ENCODE assay signal across 9 mouse cellular contexts in genomic region chr11:11557173-11557967, GRCm38 (mm10).
DNase-seq lines count a peak whose midpoint lies in the region; ATAC-seq and TF ChIP-seq lines count a peak whose summit lies in the region.
"Had no signal": no experiment of that assay in that cellular context is flagged by ENCODE, and none has a peak within 500 bp of the region (broad histone marks: within the 10 kb centered on the region; RNA-seq: fewer than 3 reads in every experiment).

No protein-coding gene starts in this region.

- WGBS in kidney, adult 2 months = 40% methylated on average over 11 of the region's 11 CpGs
- 42% methylated on average over 11 of the region's 11 CpGs for WGBS in kidney, embryonic 15.5 days
- WGBS in heart, embryonic 10.5 days = 39% methylated on average over 11 of the region's 11 CpGs
- WGBS in midbrain, postnatal 0 days = 48% methylated on average over 11 of the region's 11 CpGs

- intact Hi-C loops in left cerebral cortex, postnatal 36 days (cut with DNase I) = loop anchor here (10.0 kb wide), 1 partner anchor 417 kb away; no protein-coding TSS in a partner anchor

- TF ChIP-seq POLR2A in kidney, adult 2 months (IDR thresholded peaks at IDR 0.05; ENCODE audit: low read depth, low read length) = no peak

- H3K9ac ChIP-seq in kidney, embryonic 15.5 days = no peak overlapping the region
- H3K9ac ChIP-seq in midbrain, postnatal 0 days (replicated peaks; ENCODE audit: low read length, poor library complexity, severe bottlenecking) = no peak overlapping the region
- H3K9ac ChIP-seq: neural tube, embryonic 13.5 days had no signal

- H3K4me3 ChIP-seq in kidney, adult 2 months (ENCODE audit: insufficient read depth, low read depth, low read length) = no peak overlapping the region
- H3K4me3 ChIP-seq in kidney, embryonic 15.5 days (replicated peaks) = no peak overlapping the region
- H3K4me3 ChIP-seq in heart, embryonic 10.5 days = no peak overlapping the region
- H3K4me3 ChIP-seq in midbrain, postnatal 0 days (ENCODE audit: low read depth, low read length) = no peak overlapping the region
- H3K4me3 ChIP-seq: neural tube, embryonic 13.5 days had no signal

- no peaks in the 10 kb centered on the region for H3K36me3 ChIP-seq in kidney, adult 2 months (ENCODE audit: control insufficient read depth, insufficient read depth, low read length)
- H3K36me3 ChIP-seq in kidney, embryonic 15.5 days = no peaks in the 10 kb centered on the region
- H3K36me3 ChIP-seq in heart, embryonic 10.5 days = no peaks in the 10 kb centered on the region
- no peaks in the 10 kb centered on the region for H3K36me3 ChIP-seq in midbrain, postnatal 0 days (ENCODE audit: insufficient read depth, low read length)
- H3K36me3 ChIP-seq: neural tube, embryonic 13.5 days had no signal

- DNase-seq in kidney, adult 2 months = peak; percentile 63
- DNase-seq in Muller cell, postnatal 12 days (ENCODE audit: inconsistent ontology term) = peak; percentile 14
- DNase-seq in cerebellum, postnatal 36 days = peak; percentile 12 to 17
- DNase-seq in heart, embryonic 10.5 days (ENCODE audit: low spot score) = peak; percentile 81
- peak; percentile 15 to 20 for DNase-seq in left cerebral cortex, postnatal 36 days (ENCODE audit: low spot score in 2 of 2)
- peak; percentile 6 for DNase-seq in midbrain, postnatal 0 days (ENCODE audit: low spot score)
- peak; percentile 85 to 91 for DNase-seq in thymus, postnatal 10 days (ENCODE audit: low spot score in 2 of 2)

- no peak overlapping the region for H3K4me2 ChIP-seq in kidney, embryonic 15.5 days
- no peak overlapping the region for H3K4me2 ChIP-seq in midbrain, postnatal 0 days (ENCODE audit: low read depth, low read length, poor library complexity, severe bottlenecking)
- H3K4me2 ChIP-seq: neural tube, embryonic 13.5 days had no signal

- no peaks in the 10 kb centered on the region for H3K4me1 ChIP-seq in kidney, adult 2 months (ENCODE audit: control insufficient read depth, insufficient read depth, low read length)
- no peaks in the 10 kb centered on the region for H3K4me1 ChIP-seq in kidney, embryonic 15.5 days
- H3K4me1 ChIP-seq in heart, embryonic 10.5 days = no peaks in the 10 kb centered on the region
- H3K4me1 ChIP-seq in midbrain, postnatal 0 days (ENCODE audit: insufficient read depth, low read length) = no peaks in the 10 kb centered on the region
- H3K4me1 ChIP-seq: neural tube, embryonic 13.5 days had no signal

- no peak overlapping the region for H3K27ac ChIP-seq in kidney, adult 2 months (ENCODE audit: insufficient read depth, low read depth, low read length)
- H3K27ac ChIP-seq in kidney, embryonic 15.5 days = no peak overlapping the region
- H3K27ac ChIP-seq in heart, embryonic 10.5 days = no peak overlapping the region
- no peak overlapping the region for H3K27ac ChIP-seq in midbrain, postnatal 0 days (ENCODE audit: low read depth, low read length)
- H3K27ac ChIP-seq: neural tube, embryonic 13.5 days had no signal

- no peaks in the 10 kb centered on the region for H3K27me3 ChIP-seq in kidney, adult 2 months (replicated peaks; ENCODE audit: control insufficient read depth, insufficient read depth, low read length)
- H3K27me3 ChIP-seq in kidney, embryonic 15.5 days = no peaks in the 10 kb centered on the region
- H3K27me3 ChIP-seq in heart, embryonic 10.5 days (ENCODE audit: insufficient read depth, poor library complexity, severe bottlenecking) = no peaks in the 10 kb centered on the region
- no peaks in the 10 kb centered on the region for H3K27me3 ChIP-seq in midbrain, postnatal 0 days (ENCODE audit: insufficient read depth, low read length)
- H3K27me3 ChIP-seq: neural tube, embryonic 13.5 days had no signal

- ATAC-seq in kidney, embryonic 15.5 days (replicated peaks; ENCODE audit: low FRiP score) = no peak
- ATAC-seq in midbrain, postnatal 0 days (ENCODE audit: low FRiP score) = no peak

- no peaks in the 10 kb centered on the region for H3K9me3 ChIP-seq in kidney, embryonic 15.5 days (replicated peaks)
- no peaks in the 10 kb centered on the region for H3K9me3 ChIP-seq in heart, embryonic 10.5 days
- H3K9me3 ChIP-seq in midbrain, postnatal 0 days (ENCODE audit: low read length) = no peaks in the 10 kb centered on the region
- H3K9me3 ChIP-seq: neural tube, embryonic 13.5 days had no signal

- peak; percentile 79 for TF ChIP-seq CTCF in kidney, adult 2 months (conservative IDR thresholded peaks at IDR 0.05; ENCODE audit: insufficient read depth, insufficient read length, low read depth, low read length)
- peak; percentile 62 for TF ChIP-seq CTCF in midbrain, postnatal 0 days (IDR thresholded peaks at IDR 0.05)

Comparison
In these comparisons a context has a peak if more than half of its experiments do, and no peak if none do; other contexts are left out.
1. DNase-seq: peak in every context shown above with its lines; median percentile 88 in thymus, postnatal 10 days; 81 in heart, embryonic 10.5 days; 63 in kidney, adult 2 months; 18 in left cerebral cortex, postnatal 36 days; 14 in cerebellum, postnatal 36 days; 14 in Muller cell, postnatal 12 days; 6 in midbrain, postnatal 0 days.